In the genomic region with DNA sequence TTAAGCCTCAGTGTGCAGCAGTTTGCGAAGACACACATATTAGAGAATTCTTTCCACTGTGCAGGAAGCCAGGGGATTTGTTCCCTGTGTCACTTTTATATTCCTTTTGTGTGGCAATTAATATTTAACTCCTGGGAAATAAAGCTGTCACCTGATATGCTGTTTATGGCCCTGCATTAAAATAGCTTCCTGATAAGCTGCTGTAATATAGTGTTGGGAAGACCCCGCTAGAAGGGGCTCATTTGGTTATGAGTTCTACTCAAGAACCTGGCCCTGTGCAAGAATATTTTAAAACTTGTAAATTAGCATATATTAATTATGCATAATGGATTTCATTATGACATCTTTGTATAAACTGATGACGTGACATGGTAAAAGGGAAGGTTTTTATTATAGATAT, we compare ENCODE assay signal across 20 mouse cellular contexts.
"Had no signal": no experiment of that assay in that cellular context is flagged by ENCODE, and none has a peak within 500 bp of the region (broad histone marks: within the 10 kb centered on the region; RNA-seq: fewer than 3 reads in every experiment).

No protein-coding gene starts in this region.

- H3K4me3 ChIP-seq: kidney, embryonic 15.5 days; limb, embryonic 10.5 days; limb, embryonic 13.5 days; midbrain, embryonic 12.5 days; neural tube, embryonic 12.5 days; stomach, embryonic 15.5 days had no signal

- ATAC-seq: liver, postnatal 0 days; lung, postnatal 0 days had no signal

- H3K36me3 ChIP-seq: kidney, embryonic 15.5 days; limb, embryonic 10.5 days; limb, embryonic 13.5 days; midbrain, embryonic 12.5 days; neural tube, embryonic 12.5 days; stomach, embryonic 15.5 days had no signal

- H3K27ac ChIP-seq: kidney, embryonic 15.5 days; limb, embryonic 13.5 days; liver, embryonic 14.5 days; macrophage; midbrain, embryonic 12.5 days; neural tube, embryonic 12.5 days had no signal

- H3K9me3 ChIP-seq: kidney, embryonic 15.5 days; limb, embryonic 10.5 days; midbrain, embryonic 12.5 days; neural tube, embryonic 12.5 days; stomach, embryonic 15.5 days had no signal

- H3K27me3 ChIP-seq: limb, embryonic 13.5 days; neural tube, embryonic 12.5 days; stomach, embryonic 15.5 days had no signal

- H3K4me2 ChIP-seq: kidney, embryonic 15.5 days; limb, embryonic 13.5 days; lung, embryonic 14.5 days; midbrain, embryonic 12.5 days; neural tube, embryonic 12.5 days; stomach, embryonic 15.5 days had no signal

- H3K9ac ChIP-seq: kidney, embryonic 15.5 days; limb, embryonic 13.5 days; liver, embryonic 14.5 days; liver, postnatal 0 days; lung, embryonic 14.5 days; midbrain, embryonic 12.5 days; neural tube, embryonic 12.5 days; stomach, embryonic 15.5 days had no signal

- DNase-seq: kidney, adult 11 months; kidney, adult 8-10 months; kidney, postnatal 10 days; kidney, postnatal 4 days; layer of hippocampus, adult 9-11 months; liver, postnatal 0 days; lung, embryonic 14.5 days; right cerebral cortex, adult 18-20 months; right cerebral cortex, postnatal 14 days; spleen, adult 18-20 months; thymus, postnatal 36 days had no signal
